Mouse (Mus musculus) forebrain, embryonic 14.5 days (tissue): ENCODE data around the gene Polr2l. TPM values are rescaled to one million over a fixed set of nuclear protein-coding genes. Genes with fewer than 3 reads are reported as not detected.

Source experiments
- ATAC-seq: fragments of 200-750 bp; cut with Nextera tagmentation; 2 replicates; pipeline ENCODE4 v1.8.0; 2017; ENCODE audit warnings: mild to moderate bottlenecking, moderate library complexity
- DNase-seq: peaks from one replicate; pipeline ENCODE4 v3.0.0-alpha.2; 2015; ENCODE audit warnings: low spot score
- H3K27ac ChIP-seq: fragments of 300-500 bp; sonication (generic); 2 replicates; pipeline ENCODE4 v1.5.1; 2014; ENCODE audit warnings: low read depth, mild to moderate bottlenecking, control low read depth, low read length, moderate library complexity
- H3K27me3 ChIP-seq: fragments of 300-500 bp; sonication (generic); replicated peaks from 2 replicates; pipeline ENCODE4 v1.6.1; 2014; ENCODE audit warnings: low read length, control low read depth, mixed read lengths; ENCODE audit not compliant: control insufficient read depth, insufficient read depth
- H3K36me3 ChIP-seq: fragments of 300-500 bp; sonication (generic); 2 replicates; pipeline ENCODE4 v1.6.1; 2014; ENCODE audit warnings: low read length, control low read depth; ENCODE audit not compliant: control insufficient read depth, insufficient read depth
- H3K4me1 ChIP-seq: fragments of 300-500 bp; sonication (generic); 2 replicates; pipeline ENCODE4 v1.6.1; 2014; ENCODE audit warnings: antibody characterized with exemption, low read length, control low read depth; ENCODE audit not compliant: control insufficient read depth, insufficient read depth
- H3K4me2 ChIP-seq: fragments of 300-500 bp; sonication (generic); 2 replicates; pipeline ENCODE4 v1.6.1; 2014; ENCODE audit warnings: mild to moderate bottlenecking, control low read depth, low read length
- H3K4me3 ChIP-seq: fragments of 300-500 bp; sonication (generic); 2 replicates; pipeline ENCODE4 v1.5.1; 2014; ENCODE audit warnings: low read depth, low read length, control low read depth
- H3K9ac ChIP-seq: fragments of 300-500 bp; sonication (generic); 2 replicates; pipeline ENCODE4 v1.6.1; 2014; ENCODE audit warnings: mild to moderate bottlenecking, low read length, control low read depth, moderate library complexity
- H3K9me3 ChIP-seq: fragments of 300-500 bp; sonication (generic); replicated peaks from 2 replicates; pipeline ENCODE4 v1.6.1; 2016; ENCODE audit warnings: low read length, control low read depth, mixed read lengths; ENCODE audit not compliant: control insufficient read depth
- WGBS: fragments of 180-500 bp; shearing (Covaris S2); extraction: QIAGEN DNeasy Blood & Tissue Kit; methylation state at CpG from one replicate; pipeline ENCODE4 v1.1.7; 2014; 5-methylcytosine and 5-hydroxymethylcytosine counted together
- polyA plus RNA-seq: library from polyadenylated mRNA; unstranded; fragments of >200 nt; fragmentation: Nextera tagmentation; extraction: Ambion mirVana; gene quantifications from 2 replicates; pipeline ENCODE4 v1.2.1, GENCODE M21; 2014

Polr2l gene
- polyA plus RNA-seq, 1 experiment from 2014 or later, result 79.3 TPM

GRCm38 (mm10) chr7:141467230-141468030, 7.5 kb downstream of the Polr2l start, which contains the start of gene Cd151:
TSS of gene Cd151 (plus strand) at chr7:141467392.
- H3K9ac ChIP-seq, result peak within 1 kb of the TSS; percentile 75
- no peaks in the 10 kb centered on the region for H3K9me3 ChIP-seq
- peaks cover 17% of the 10 kb centered on the region for H3K4me1 ChIP-seq
- peak within 1 kb of the TSS; percentile 75 for H3K4me2 ChIP-seq
- peaks cover 25% of the 10 kb centered on the region for H3K36me3 ChIP-seq
- peak within 1 kb of the TSS; percentile 57 for H3K4me3 ChIP-seq
- ATAC-seq (peak; percentile 68), DNase-seq (peak; percentile 75)
- WGBS, result under 1% methylated on average over 52 of the region's 52 CpGs
- peaks cover 42% of the 10 kb centered on the region for H3K27me3 ChIP-seq
- H3K27ac ChIP-seq, result peak within 1 kb of the TSS; percentile 85

DNA sequence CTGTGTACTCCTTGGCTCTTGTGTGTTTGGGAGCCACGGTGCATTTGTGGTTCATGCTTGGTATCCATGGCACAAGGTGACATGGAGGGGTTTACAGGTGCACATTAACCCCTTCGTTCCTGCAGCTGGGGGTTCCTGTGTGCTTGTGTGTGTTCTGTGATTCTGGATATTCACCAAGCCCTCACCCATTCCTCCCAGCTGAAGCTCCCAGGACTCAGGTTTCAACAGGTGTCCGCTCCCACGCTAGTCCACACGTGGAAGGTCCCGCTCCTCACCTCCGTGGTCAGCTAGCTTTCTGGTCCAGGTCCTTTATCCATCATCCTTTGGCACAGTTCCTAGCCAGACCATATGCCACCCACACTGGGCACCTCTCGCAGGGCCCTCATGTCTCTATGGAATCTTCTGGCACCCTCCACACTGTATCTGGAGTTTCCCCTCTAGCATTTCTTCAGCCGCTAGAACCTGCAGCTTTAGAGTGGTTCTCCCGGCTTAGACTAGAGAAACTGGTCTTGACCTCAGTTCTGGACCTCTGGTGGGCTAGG, 8.3 kb downstream of the Polr2l start:
- Histone ChIP-seq H3K4me3 (peak overlapping the region; percentile 57), H3K36me3 (peaks cover 19% of the 10 kb centered on the region), H3K27ac (no peak overlapping the region), H3K27me3 (peaks cover 49% of the 10 kb centered on the region), H3K9me3 (no peaks in the 10 kb centered on the region), H3K4me1 (peaks cover 17% of the 10 kb centered on the region), H3K4me2 (peak overlapping the region; percentile 75), H3K9ac (peak overlapping the region; percentile 75; the same call in 1 of the 2 replicates)
- DNase-seq (no peak), ATAC-seq (no peak)
- WGBS, result 61% methylated on average over 10 of the region's 10 CpGs

- Histone ChIP-seq H3K27ac (no peak overlapping the region), H3K4me1 (peaks cover 20% of the 10 kb centered on the region), H3K27me3 (peaks cover 56% of the 10 kb centered on the region), H3K36me3 (peaks cover 13% of the 10 kb centered on the region), H3K4me2 (no peak overlapping the region), H3K9me3 (no peaks in the 10 kb centered on the region), H3K4me3 (no peak overlapping the region), H3K9ac (no peak overlapping the region)
- DNase-seq, result no peak
- 79% methylated on average over 7 of the region's 7 CpGs for WGBS
- ATAC-seq, result no peak
Observed at GRCm38 (mm10) chr7:141466045-141466394, 8.9 kb downstream of the Polr2l start.

DNA sequence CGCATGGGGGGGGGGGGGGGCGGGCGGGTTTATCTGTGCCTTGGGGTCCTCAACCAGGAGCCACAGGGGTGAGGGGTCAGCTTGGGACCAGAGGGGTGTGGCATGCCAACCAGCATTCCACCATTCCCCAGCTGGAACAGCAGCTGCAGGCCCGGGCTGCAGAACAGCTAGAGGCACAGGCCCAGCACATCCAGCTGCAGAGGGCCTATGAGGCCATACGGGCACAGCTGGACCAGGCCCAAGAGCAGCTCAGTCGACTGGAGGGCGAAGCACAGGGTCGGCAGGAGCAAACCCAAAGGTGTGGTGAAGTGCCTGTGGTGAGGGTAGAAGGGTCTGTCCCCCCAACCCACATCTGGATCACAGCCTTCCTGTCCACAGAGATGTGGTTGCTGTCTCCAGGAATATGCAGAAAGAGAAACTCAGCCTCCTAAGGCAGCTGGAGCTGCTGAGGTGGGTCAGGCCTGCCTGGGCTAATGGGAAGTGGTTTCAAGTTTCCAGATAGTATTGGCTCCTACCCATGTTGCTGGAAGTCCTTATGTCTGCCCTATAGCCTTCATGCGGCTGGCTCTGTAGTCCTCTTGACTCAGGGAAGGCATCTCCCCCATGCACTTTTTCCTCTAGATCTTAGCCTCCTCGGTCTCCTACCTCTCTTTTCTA, 9.4 kb downstream of the Polr2l start:
- Histone ChIP-seq H3K36me3 (peaks cover 9% of the 10 kb centered on the region), H3K9ac (no peak overlapping the region), H3K4me2 (no peak overlapping the region), H3K27ac (no peak overlapping the region), H3K4me3 (no peak overlapping the region), H3K4me1 (peaks cover 20% of the 10 kb centered on the region), H3K27me3 (peaks cover 61% of the 10 kb centered on the region), H3K9me3 (no peaks in the 10 kb centered on the region)
- no peak for DNase-seq
- ATAC-seq, result no peak
- WGBS, result 35% methylated on average over 10 of the region's 10 CpGs

DNA sequence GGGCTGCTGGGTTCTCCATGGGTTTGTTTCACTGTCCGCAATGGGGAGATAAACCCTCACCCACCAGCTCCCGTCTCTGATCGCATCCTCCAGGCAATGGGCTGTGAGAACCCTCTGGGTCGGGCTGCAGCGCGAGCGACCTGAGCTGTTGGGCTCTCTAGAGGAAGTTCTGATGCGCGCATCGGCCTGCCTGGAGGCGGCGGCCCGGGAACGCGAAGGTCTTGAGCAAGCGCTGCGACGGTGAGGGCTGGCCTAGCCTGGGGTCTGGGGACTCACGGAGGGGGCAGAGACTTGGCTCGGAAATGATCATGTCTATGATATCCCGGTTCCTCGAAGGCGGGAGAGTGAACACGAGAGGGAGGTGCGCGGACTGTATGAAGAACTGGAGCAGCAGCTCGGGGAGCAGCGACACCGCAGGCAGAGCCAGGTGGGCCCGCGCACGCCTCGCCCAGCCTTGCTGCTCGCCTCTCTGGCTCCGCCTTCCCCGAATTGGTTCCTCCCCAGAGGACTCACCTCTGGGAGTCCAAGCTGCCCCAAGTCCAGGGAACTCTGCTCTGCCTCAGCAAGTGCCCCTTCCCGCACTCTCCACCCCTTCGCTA, 10.2 kb downstream of the Polr2l start:
- Histone ChIP-seq H3K9me3 (no peaks in the 10 kb centered on the region), H3K4me1 (peaks cover 20% of the 10 kb centered on the region), H3K27ac (no peak overlapping the region), H3K4me2 (0 out of 2 replicates have a peak overlapping the region, but pooled peaks have one; percentile 26), H3K27me3 (peaks cover 62% of the 10 kb centered on the region), H3K36me3 (peaks cover 5% of the 10 kb centered on the region; the same call in 1 of the 2 replicates), H3K4me3 (0 out of 2 replicates have a peak overlapping the region, but pooled peaks have one; percentile 9), H3K9ac (0 out of 2 replicates have a peak overlapping the region, but pooled peaks have one; percentile 17)
- DNase-seq, result no peak
- 4% methylated on average over 33 of the region's 38 CpGs for WGBS
- no peak for ATAC-seq

GRCm38 (mm10) chr7:141463824-141464602, 10.9 kb downstream of the Polr2l start:
- Histone ChIP-seq H3K4me3 (no peak overlapping the region), H3K4me1 (peaks cover 15% of the 10 kb centered on the region), H3K27me3 (peaks cover 65% of the 10 kb centered on the region), H3K9ac (no peak overlapping the region), H3K36me3 (peaks cover 5% of the 10 kb centered on the region; the same call in 1 of the 2 replicates), H3K9me3 (no peaks in the 10 kb centered on the region), H3K27ac (no peak overlapping the region), H3K4me2 (0 out of 2 replicates have a peak overlapping the region, but pooled peaks have one; percentile 16)
- no peak for DNase-seq
- ATAC-seq, result no peak
- 16% methylated on average over 12 of the region's 12 CpGs for WGBS

DNA sequence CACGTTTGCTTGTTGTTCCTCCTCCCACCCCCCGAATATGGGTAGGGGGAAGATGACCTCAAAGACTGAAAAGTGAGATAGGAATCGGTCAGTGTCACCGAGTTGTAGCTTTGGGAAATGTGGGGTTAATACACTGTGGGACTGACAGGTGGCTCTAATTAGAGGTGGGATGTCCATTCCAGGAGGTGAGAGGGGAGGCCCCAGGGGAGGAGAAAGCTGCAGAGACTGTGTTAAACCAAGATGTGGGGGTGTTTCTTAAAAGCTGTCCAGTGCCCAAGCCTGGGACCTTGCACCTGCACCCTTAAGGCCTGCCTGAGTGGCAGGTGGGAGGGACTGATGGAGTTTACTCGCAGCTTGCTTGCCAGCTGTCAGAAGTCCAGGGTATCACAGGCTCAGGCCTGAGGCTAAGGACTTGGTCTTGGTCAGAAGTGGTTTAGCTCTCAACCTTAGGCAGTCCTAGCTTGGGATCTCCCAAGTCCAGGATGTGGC, 12.6 kb downstream of the Polr2l start:
- no peak for ATAC-seq
- Histone ChIP-seq H3K9ac (peak overlapping the region; percentile 48; the same call in 1 of the 2 replicates), H3K4me2 (peak overlapping the region; percentile 50), H3K36me3 (peaks cover 15% of the 10 kb centered on the region; the same call in 1 of the 2 replicates), H3K27ac (no peak overlapping the region), H3K4me1 (peaks cover 4% of the 10 kb centered on the region; the same call in 1 of the 2 replicates), H3K9me3 (no peaks in the 10 kb centered on the region), H3K27me3 (peaks cover 65% of the 10 kb centered on the region), H3K4me3 (no peak overlapping the region)
- no peak for DNase-seq
- WGBS, result 25% methylated on average over 5 of the region's 5 CpGs
